Mouse (Mus musculus): ENCODE results near the gene Zfp672. TPM values are rescaled to one million over a fixed set of nuclear protein-coding genes. Genes with fewer than 3 reads are reported as not detected.

Zfp672 gene
- polyA plus RNA-seq, 1 experiment = 30.8 TPM

DNA sequence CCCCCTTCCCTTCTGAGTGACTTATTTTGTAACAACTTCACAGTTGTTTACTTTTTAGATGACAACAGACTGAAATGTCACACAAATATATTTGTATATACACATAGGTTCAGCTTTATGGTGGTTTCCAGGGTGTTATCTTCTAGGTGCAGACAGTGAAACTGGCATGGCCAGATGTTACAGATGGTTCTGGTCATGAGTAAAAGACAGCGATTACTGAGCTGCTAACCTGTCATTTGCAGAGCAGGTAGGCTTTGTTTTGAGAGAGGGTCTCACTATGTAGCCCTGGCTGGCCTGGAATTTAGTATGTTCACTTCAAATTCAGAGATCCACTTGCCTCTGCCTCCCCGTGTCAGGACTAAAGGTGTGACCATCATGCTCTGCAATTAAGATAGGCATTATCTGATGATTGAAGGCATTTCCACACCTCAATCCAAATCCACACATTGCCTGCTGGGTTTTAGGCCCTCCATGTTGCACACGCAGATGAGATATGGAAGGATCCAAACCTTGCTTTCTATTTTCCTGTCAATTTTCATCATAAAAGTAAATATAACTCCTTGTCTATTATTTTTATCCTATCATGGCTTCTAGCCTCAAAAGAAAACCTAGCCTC lies 5.4 kb downstream of the Zfp672 start:
- DNase-seq = no peak
- H3K27me3 ChIP-seq (replicated peaks; ENCODE audit: control insufficient read depth, insufficient read depth, low read length) = no peaks in the 10 kb centered on the region
- no peak overlapping the region for H3K4me3 ChIP-seq (ENCODE audit: insufficient read depth, low read depth, low read length)
- no peak for TF ChIP-seq CTCF (conservative IDR thresholded peaks at IDR 0.05; ENCODE audit: insufficient read depth, insufficient read length, low read depth, low read length)
- no peak for TF ChIP-seq POLR2A (IDR thresholded peaks at IDR 0.05; ENCODE audit: low read depth, low read length)
- H3K27ac ChIP-seq (ENCODE audit: insufficient read depth, low read depth, low read length) = no peak overlapping the region
- 85% methylated on average over 3 of the region's 3 CpGs for WGBS
- peaks cover 10% of the 10 kb centered on the region for H3K4me1 ChIP-seq (ENCODE audit: control insufficient read depth, insufficient read depth, low read length)
- no peaks in the 10 kb centered on the region for H3K36me3 ChIP-seq (ENCODE audit: control insufficient read depth, insufficient read depth, low read length)

DNA sequence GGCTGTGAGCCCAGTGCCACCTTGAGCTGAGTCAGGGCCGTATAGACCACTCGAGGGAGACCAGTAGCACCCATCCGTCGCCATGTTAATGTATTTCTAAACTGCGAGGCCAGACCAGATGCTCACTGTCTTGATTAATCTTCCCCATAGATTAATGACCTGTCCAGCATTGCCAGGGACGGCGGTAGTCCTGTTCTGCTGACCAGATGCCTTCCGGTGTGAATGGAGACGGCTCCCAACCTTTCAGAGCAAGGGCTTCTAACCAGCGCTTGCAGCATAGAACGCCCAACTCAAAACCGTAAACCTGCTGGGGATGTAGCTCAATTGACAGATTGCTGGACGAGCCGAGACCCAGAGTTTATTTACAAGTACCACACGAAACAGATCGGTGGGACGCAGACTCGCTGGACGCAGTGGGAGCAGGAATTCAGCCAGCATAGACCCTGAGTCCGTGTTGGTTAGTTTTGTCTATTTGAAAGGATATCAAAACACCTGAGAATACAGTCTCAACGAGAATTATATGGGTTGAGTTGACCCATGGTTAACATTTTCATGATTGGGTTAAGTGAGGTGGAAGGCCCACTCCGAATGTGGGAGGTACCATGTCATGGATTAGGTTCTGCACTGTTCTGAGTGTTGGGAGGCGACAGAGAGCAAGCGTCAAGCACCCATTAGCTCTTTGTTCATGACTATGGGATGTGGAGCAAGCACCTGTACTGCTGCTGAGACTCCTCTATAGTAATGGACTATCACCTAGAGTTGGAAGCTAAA lies 6.4 kb downstream of the Zfp672 start:
- Histone ChIP-seq H3K4me3 (ENCODE audit: insufficient read depth, low read depth, low read length) (peak overlapping the region; percentile 77), H3K27ac (ENCODE audit: insufficient read depth, low read depth, low read length) (peak overlapping the region; percentile 93), H3K36me3 (ENCODE audit: control insufficient read depth, insufficient read depth, low read length) (no peaks in the 10 kb centered on the region), H3K27me3 (replicated peaks; ENCODE audit: control insufficient read depth, insufficient read depth, low read length) (no peaks in the 10 kb centered on the region), H3K4me1 (ENCODE audit: control insufficient read depth, insufficient read depth, low read length) (peaks cover 10% of the 10 kb centered on the region)
- 7% methylated on average over 24 of the region's 24 CpGs for WGBS
- DNase-seq = no peak
- TF ChIP-seq CTCF (conservative IDR thresholded peaks at IDR 0.05; ENCODE audit: insufficient read depth, insufficient read length, low read depth, low read length) (no peak), POLR2A (IDR thresholded peaks at IDR 0.05; ENCODE audit: low read depth, low read length) (no peak)

DNA sequence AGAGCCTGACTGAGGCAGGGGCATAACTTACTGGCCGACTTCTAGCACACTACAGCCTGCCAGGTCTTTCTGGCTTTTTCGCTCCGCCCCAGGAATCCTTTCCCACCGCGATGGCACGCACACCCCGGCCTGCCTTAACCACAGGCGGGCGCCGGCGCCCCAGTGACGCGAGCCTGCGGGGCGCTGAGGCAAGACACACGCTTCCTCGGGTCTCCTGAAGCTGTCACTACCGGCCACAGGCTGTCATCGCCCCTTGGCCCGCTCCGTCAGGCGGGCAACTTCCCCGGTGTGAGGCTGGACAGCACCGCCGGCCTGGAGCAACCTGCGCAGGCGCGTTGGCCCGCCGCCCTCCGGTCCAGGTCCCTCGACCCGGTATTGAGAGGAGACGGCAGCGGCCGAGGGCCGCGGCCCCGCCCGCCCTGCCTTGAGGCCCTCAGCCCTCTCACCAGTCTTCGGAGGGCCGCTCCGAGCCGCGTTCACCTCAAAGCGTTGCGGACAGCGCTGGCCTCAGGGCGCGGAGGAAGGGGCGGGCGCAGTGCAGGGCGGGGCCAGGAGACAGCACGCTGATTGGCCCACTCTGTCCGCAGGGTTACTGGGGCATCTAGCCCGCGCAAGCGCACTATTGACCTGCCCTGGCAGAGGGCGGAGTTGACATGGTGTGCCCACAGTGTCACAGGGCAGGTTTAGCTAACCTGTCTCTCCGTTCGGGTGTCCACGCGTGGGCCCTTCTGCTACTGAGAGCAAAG lies 7.1 kb downstream of the Zfp672 start:
- DNase-seq = peak; percentile 99
- H3K36me3 ChIP-seq (ENCODE audit: control insufficient read depth, insufficient read depth, low read length) = no peaks in the 10 kb centered on the region
- peak overlapping the region; percentile 77 for H3K4me3 ChIP-seq (ENCODE audit: insufficient read depth, low read depth, low read length)
- WGBS = under 1% methylated on average over 63 of the region's 63 CpGs
- H3K4me1 ChIP-seq (ENCODE audit: control insufficient read depth, insufficient read depth, low read length) = peaks cover 10% of the 10 kb centered on the region
- no peaks in the 10 kb centered on the region for H3K27me3 ChIP-seq (replicated peaks; ENCODE audit: control insufficient read depth, insufficient read depth, low read length)
- peak; percentile 86 for TF ChIP-seq POLR2A (IDR thresholded peaks at IDR 0.05; ENCODE audit: low read depth, low read length)
- TF ChIP-seq CTCF (conservative IDR thresholded peaks at IDR 0.05; ENCODE audit: insufficient read depth, insufficient read length, low read depth, low read length) = 0 out of 2 replicates have a peak, but pooled peaks have one; percentile 0
- H3K27ac ChIP-seq (ENCODE audit: insufficient read depth, low read depth, low read length) = peak overlapping the region; percentile 93

DNA sequence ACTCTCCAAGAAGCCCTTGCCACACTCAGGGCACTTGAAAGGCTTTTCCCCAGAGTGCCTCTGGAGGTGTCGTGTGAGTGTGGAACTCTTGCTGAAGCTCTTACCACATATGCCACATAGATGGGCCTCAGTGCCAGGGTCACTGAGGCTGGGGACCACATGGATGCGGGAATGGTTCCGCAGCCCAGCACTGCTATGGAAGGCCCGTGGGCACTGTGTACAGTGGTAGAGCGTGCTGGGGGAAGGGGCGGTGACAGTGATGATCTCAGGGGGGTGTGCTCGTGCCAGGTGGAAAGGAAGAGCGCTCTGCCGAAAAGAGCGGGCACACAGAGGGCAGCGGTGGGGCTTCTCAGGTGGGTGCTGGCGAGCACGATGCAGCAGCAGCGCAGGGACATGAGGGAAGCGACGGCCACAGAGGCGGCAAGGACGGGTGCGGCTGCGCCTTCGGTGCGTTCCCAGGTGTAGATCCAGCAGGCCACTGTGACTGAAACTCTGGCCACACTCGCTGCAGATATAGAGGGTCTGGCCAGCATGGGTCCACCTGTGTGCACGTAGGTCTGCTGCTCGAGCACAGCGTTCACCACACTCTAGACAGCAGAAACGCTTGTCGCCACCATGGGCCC lies 13.3 kb downstream of the Zfp672 start:
- DNase-seq = no peak
- TF ChIP-seq CTCF (conservative IDR thresholded peaks at IDR 0.05; ENCODE audit: insufficient read depth, insufficient read length, low read depth, low read length) = no peak
- TF ChIP-seq POLR2A (IDR thresholded peaks at IDR 0.05; ENCODE audit: low read depth, low read length) = peak; percentile 7
- Histone ChIP-seq H3K4me1 (ENCODE audit: control insufficient read depth, insufficient read depth, low read length) (peaks cover 1% of the 10 kb centered on the region; the same call in 1 of the 2 replicates), H3K27ac (ENCODE audit: insufficient read depth, low read depth, low read length) (no peak overlapping the region), H3K27me3 (replicated peaks; ENCODE audit: control insufficient read depth, insufficient read depth, low read length) (no peaks in the 10 kb centered on the region), H3K36me3 (ENCODE audit: control insufficient read depth, insufficient read depth, low read length) (no peaks in the 10 kb centered on the region), H3K4me3 (ENCODE audit: insufficient read depth, low read depth, low read length) (no peak overlapping the region)
- 83% methylated on average over 28 of the region's 28 CpGs for WGBS

DNA sequence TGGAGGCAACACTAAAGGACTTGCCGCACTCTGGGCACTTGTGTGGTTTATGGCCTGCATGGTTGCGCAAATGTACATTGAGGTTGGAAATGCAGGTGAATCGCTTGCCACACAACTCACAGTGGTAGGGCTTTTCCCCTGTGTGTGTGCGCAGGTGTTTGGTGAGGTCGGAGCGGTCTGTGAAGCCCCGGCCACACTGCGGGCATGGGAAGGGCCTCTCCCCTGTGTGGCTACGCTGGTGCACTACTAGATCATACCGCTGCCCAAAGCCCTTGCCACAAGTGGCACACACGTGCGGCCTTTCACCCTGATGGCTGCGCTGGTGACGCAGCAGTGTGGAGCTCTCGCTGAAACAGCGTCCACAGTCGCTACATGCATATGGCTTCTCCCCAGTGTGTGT lies 13.8 kb downstream of the Zfp672 start:
- no peak overlapping the region for H3K4me3 ChIP-seq (ENCODE audit: insufficient read depth, low read depth, low read length)
- 91% methylated on average over 17 of the region's 17 CpGs for WGBS
- H3K27me3 ChIP-seq (replicated peaks; ENCODE audit: control insufficient read depth, insufficient read depth, low read length) = no peaks in the 10 kb centered on the region
- TF ChIP-seq CTCF (conservative IDR thresholded peaks at IDR 0.05; ENCODE audit: insufficient read depth, insufficient read length, low read depth, low read length) (no peak), POLR2A (IDR thresholded peaks at IDR 0.05; ENCODE audit: low read depth, low read length) (no peak)
- H3K36me3 ChIP-seq (ENCODE audit: control insufficient read depth, insufficient read depth, low read length) = no peaks in the 10 kb centered on the region
- H3K4me1 ChIP-seq (ENCODE audit: control insufficient read depth, insufficient read depth, low read length) = no peaks in the 10 kb centered on the region
- DNase-seq = no peak
- H3K27ac ChIP-seq (ENCODE audit: insufficient read depth, low read depth, low read length) = no peak overlapping the region

DNA sequence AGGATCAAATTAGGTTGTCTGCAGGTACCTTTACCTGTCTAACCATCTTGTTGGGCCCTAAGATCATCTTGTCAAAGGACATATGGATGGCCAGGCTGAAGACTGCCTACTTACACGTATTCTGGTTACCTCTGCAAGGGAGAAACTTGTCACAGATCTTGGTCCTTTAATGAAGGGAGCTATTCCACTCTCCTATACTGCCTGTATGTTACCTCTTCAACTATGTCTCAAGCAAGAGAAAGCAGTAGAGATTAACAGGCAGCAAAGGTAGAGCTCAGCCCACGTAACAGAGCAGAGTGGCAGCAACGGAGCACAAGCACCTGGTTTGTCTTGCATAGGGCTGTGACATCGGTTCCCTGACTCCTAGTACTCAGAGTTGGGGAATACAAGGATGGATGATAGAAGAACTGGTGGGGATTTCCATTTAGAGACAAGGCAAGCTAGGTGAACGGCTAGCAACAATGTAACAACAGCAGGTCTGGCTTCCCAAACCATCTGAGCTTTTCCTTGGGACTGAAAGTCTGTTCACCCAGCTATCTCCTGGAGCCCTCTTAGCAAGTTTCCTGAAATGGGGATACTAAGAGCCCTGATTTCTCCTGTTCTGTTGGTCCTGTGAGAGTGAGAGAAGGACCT lies 14.5 kb downstream of the Zfp672 start:
- no peak for TF ChIP-seq POLR2A (IDR thresholded peaks at IDR 0.05; ENCODE audit: low read depth, low read length)
- TF ChIP-seq CTCF (conservative IDR thresholded peaks at IDR 0.05; ENCODE audit: insufficient read depth, insufficient read length, low read depth, low read length) = no peak
- no peaks in the 10 kb centered on the region for H3K36me3 ChIP-seq (ENCODE audit: control insufficient read depth, insufficient read depth, low read length)
- no peak for DNase-seq
- H3K4me1 ChIP-seq (ENCODE audit: control insufficient read depth, insufficient read depth, low read length) = no peaks in the 10 kb centered on the region
- no peaks in the 10 kb centered on the region for H3K27me3 ChIP-seq (replicated peaks; ENCODE audit: control insufficient read depth, insufficient read depth, low read length)
- no peak overlapping the region for H3K4me3 ChIP-seq (ENCODE audit: insufficient read depth, low read depth, low read length)
- 94% methylated on average over 5 of the region's 5 CpGs for WGBS
- H3K27ac ChIP-seq (ENCODE audit: insufficient read depth, low read depth, low read length) = no peak overlapping the region
